Mouse (Mus musculus): ENCODE measurements around the gene Mios.
A peak's percentile ranks its signal among the peaks of the same experiment; 100 is the strongest.

Mios gene

DNA sequence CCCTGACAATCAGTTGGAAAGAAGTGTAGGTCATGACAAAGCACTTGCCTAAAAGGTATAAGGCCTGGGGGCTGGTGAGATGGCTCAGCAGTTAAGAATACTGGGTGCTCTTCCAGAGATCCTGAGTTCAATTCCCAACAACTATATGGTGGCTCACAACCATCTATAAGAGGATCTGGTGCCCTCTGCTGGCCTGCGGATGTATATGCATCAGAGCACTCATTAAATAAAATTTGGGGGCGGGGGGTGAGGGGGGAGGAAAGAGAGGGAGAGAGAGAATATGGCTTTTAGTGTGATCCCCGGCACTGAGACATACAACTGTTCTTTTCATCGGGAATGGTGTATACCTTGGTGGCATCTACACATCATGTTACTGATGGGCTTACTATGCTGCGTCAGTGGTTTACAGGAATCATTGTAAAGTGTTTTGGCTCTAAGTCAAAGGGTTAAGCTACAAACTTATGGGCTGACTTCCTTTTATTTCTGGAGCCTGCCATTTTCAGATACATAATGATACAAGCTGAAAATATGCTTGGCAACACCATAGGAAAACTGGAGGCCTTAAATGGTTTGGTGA, 69.5 kb downstream of the Mios start:
- DNase-seq (ENCODE audit: low spot score): peak; percentile 5

GRCm38 (mm10) chr6:8283255-8283654, 74.2 kb downstream of the Mios start:
- DNase-seq (ENCODE audit: low spot score): no peak

DNA sequence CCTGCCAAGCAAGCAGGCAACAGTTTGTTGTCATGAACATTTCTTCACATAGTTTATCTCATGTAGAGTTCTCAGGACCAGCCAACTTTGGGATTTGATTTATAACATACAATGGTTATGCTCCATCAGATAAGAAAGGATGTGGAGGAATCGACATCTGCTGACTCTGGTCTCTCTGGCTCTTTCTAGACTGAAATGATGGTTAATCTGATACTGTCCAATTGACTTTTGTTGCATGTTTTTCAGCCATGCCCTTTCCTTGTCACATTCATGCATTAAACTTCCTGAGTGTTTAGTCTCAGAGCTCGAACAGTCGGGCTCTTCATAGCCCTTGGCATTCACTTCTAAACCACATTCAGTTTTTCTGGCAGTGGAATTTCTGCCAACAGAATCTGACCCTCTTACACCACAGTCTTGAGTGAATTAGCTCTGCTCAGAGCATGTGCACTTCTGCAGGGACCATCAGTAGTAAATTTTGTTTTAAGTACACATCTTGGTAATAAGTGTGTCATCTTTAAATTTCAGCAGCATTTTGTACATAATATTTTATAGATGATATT, 76.5 kb downstream of the Mios start:
- DNase-seq (ENCODE audit: low spot score): no peak

All from retina, embryonic 14.5 days (tissue).